Mouse (Mus musculus): Measurements from ENCODE around the gene Rad54l2.

- TF ChIP-seq CTCF (IDR thresholded peaks at IDR 0.05; ENCODE audit: low read depth) (no peak), EP300 (IDR thresholded peaks at IDR 0.05; ENCODE audit: low read depth) (no peak)
Observed at GRCm38 (mm10) chr9:106677702-106678101, 111.3 kb downstream of the Rad54l2 start.

All from liver, postnatal 0 days (tissue).